Mouse (Mus musculus) erythroblast, adult 5-6 weeks (primary cell): ENCODE data around the gene Gfm1. TPM values are rescaled to one million over a fixed set of nuclear protein-coding genes. Genes with fewer than 3 reads are reported as not detected.

Experiments
- ATAC-seq: replicated peaks from 2 replicates; pipeline ENCODE4 v1.8.0; 2016; ENCODE audit warnings: moderate number of reproducible peaks, mild to moderate bottlenecking, moderate TSS enrichment, inconsistent platforms; ENCODE audit not compliant: poor library complexity, low FRiP score, severe bottlenecking
- total RNA-seq, 2 experiments: library from RNA; stranded (forward) in 1 of 2; stranded (reverse) in 1 of 2; fragments of 150-400 nt in 1 of 2; fragments of 200-764, 138-1000 nt in 1 of 2; gene quantifications; 2 replicates each; pipeline versions ENCODE4 v1.2.3 to v1.2.4; 2015 to 2017; ENCODE audit warnings: low replicate concordance in 2 of 2

Gfm1 gene
- total RNA-seq, 2 experiments from 2014 or later: 11.9 to 20.4 TPM

DNA sequence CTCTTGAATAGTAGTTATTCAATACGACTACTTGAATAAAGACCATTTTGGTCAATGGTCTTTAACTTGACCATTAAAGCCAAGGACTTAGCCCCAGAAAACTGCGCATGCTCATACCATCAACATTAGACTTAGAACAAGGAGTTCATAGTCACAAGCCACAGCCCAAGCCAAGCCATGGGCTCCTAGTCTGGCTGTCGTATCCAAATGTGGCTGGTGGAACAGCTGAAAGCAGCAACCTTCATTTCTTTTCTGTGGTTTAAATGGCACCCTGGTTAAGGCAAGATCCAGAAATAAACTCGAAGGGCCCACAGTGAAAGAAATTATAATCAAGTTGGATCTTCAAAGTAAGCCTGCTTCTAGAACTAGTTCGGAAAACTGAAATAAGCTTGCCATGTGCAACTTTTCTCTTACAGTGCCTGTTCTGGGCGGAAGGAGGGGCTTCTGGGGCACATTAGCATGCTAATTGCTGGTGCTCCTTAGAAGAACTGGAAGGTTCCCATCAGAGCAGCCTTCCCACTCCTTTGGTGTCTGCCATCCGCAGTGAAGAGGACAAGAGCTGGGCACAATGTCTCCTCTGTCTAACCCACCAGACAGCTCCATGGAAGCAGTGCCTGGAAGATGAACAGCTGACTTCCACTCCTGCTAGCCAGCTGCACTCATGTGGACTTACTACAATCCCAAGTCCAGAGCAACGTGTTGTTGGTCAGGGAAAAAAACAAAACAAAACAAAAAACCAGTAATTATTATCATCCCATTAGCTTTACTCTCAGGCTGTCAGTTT, 62.4 kb downstream of the Gfm1 start:
- no peak for ATAC-seq

DNA sequence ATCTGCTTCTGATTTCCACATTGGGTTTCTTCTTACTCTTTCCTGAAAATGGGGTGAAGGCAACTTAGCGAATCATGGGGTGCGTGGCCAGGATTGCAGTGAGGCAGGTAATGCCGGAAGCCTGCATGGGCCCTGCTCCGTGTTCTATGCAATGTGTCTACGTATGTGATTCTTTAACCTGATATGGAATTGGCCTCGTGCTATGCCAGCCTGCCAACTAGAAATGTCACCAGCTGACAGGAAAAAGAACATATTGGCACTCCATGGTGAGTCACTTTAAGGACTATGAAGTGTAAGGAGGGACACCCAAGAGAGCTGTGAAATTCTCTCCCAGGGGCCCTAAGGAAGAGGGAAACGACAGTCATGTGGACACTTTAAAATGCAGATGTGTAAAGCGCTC, 63.2 kb downstream of the Gfm1 start:
- ATAC-seq: no peak

DNA sequence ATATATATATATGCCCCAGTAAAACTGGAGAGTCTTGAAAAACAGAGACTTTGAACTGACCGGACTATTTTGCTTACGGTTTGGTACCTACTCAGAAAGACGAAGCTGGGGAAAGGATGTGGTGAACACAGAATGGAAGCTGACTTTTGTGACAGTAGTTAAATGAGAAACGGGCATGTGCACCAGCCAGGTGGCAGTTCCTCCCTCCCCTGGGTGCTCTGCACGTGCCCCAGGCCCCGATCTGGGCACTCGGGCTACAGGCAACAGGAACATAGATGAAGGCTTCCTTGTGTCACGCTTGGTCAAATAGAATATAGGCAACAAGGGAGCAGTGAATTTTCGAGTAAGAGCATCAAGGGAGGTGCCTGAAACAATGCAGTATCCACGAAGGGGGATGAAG, 66.4 kb downstream of the Gfm1 start:
- no peak for ATAC-seq

DNA sequence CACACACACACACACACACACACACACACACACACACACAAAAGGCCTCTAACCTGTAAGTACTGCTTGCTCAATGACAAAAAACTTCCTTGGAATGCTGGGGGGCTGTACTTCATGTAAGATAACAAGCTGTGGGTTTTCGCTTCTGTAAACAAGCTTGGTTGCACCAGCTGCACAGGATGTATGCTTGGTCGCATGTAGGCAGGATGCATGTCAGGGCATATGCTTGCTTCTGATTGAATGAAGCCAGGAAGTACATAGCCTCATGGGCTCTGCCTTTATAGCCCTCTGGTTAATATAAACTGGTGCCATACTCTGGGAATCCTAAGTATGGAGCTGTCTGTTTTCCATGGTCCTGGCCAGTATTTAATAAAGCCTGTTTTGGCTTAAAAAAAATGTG, 68.1 kb downstream of the Gfm1 start:
- ATAC-seq: no peak

DNA sequence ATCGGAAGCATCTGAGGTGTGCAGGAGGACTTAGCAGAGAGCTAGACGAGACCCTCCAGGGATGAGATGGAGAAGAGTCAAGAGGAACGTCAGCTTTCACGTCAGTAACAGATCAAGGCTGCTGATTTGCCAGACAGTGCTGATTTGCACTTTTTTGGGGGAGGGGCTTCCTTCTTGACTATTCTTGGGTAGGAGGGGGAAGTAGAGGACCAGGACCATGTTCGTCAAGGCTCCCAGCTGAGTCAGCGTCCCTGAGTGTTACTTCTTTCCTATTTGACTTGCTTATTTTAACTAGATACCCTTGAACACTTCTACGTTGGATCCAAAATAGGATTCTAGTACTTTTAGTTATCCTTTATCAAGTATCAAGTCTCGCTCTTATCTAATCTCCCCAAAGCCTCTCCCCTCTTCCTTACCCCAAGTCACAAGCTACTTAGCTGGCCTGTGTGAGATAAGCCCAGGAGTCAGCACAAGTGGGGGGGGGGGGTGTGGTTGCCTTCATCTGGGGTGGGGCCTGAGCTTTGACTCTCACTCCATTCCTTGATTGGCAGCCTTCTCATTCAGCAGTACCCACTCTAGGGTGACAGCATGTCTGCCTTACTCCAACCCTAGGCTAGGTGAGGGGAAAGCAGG, 69.0 kb downstream of the Gfm1 start:
- no peak for ATAC-seq

DNA sequence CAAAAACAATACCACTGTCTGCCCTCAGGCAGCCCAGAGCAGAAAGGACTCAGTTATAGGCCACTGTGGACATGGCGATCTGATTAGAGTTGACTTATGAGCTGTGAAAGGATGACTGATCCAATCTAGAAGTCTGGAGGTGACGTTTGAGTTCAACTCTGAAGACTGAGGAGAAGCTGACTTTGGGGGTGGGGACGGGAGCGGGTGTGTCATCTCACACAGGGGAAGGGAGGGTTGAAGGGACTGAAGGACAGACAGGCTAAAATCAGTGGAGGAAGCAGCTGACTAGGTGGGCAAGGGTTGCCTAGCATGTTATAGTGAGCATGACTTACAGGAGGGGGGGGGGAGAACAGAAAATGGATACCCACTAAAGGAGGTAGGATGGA, 69.5 kb downstream of the Gfm1 start:
- ATAC-seq: no peak

DNA sequence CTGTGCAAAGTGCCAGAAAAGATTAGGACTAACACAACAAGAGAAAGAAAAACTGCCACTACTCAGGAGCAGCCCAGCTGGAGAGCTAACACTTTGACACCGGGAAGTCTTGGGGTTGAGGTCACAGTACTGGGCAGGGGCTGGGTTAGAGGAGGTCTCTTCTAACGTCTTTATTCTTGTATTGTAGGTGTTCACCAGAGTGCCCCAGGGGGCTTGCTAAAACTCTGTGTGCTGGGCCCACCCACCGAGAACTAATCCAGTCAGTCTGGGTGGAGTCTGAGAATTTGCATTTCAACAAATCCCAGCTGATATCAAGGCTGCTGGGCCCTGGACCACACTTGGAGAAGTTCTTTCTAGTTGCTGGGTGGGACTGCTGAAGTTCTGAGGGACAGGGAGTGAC, 74.0 kb downstream of the Gfm1 start:
- no peak for ATAC-seq

DNA sequence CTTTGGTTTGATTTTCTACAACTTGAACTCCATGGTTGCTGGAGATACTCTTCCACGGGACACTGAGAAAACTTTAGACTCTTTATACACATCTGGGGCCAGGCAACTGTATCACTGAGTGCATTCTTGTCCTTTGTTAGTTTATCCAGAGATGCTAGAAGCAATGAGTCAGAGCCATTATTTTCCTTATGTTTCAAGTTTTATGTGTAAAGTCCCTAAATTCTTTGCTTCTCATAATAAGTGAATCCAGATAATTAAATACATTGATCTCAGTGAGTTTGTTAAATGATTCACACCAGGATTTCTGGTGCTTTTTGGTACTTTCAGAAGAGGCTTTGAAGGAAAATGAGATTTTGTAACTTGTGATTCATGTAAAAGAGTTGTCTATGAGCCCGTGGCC, 75.4 kb downstream of the Gfm1 start:
- no peak for ATAC-seq

DNA sequence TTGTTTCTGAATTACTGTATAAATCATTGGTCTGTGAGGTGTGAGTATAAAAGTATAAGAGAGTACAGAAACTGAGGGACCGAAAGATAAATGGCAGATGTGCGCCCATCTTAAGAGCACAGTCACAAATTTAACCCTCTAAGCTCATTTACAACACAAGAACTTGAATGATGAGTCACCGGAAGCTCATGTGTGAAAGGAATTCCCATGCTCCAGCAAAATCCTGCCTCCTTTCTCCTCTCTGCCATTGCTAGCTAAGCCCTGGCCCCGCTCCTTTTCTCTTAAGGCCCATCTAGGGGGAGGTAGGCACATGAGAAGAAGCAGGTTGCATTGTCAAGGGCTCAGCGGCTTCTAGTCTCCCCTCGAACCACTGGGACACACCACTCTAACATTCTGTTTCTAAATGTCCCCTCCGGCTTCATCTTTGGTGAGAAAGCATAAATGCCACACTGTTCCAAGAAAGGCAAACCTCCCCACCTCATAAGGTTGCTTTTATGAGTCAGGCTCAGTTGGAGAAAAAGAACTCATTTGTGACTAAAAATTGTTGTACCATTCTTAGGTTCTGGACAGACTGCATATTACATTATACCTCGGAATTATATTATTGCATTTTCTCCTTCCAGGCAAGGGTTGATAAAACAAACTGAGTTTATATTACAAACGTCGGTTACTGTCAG, 78.5 kb downstream of the Gfm1 start:
- no peak for ATAC-seq

DNA sequence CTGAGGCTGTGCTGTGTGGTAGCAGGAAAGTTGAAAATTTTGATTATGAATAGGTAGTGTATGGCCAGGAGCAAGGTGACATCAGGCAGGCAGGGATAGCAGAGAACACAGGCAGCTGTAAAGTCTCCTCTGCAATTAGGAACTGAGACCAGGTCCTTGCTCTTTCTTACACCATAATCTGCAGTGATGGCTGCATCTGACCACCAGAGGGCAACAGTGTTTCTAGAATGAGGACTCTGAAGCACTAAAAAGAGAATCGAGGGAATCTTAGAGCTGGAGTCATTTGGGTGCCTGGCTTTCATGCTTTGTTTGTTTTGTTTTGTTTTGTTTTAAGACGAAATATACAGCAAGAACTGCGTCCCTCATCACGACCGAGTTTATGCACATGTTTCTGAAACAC, 82.9 kb downstream of the Gfm1 start:
- ATAC-seq: peak; percentile 85

DNA sequence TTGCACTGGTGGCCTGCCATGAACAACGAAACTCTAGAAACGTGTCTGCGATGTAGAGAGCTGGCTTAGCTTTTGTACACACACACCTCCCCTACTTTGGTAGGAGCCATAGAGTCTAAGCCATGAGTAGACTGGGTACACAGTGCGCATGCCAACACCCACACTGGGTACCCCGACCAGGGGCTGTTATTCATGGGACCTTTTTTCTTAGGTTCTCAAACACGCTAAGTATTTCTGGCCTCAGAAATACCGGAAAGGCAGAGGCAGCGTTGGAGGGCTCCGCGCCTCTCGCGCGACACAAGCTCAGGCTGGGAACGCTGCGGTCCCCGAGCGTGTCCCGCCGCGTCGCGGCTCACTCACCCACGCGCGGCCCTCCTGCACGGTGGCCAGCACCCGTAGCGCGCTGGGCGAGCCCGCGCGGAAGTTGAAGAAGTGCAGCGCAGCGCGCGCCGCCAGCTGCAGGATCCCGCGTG, 84.9 kb downstream of the Gfm1 start:
- no peak for ATAC-seq

DNA sequence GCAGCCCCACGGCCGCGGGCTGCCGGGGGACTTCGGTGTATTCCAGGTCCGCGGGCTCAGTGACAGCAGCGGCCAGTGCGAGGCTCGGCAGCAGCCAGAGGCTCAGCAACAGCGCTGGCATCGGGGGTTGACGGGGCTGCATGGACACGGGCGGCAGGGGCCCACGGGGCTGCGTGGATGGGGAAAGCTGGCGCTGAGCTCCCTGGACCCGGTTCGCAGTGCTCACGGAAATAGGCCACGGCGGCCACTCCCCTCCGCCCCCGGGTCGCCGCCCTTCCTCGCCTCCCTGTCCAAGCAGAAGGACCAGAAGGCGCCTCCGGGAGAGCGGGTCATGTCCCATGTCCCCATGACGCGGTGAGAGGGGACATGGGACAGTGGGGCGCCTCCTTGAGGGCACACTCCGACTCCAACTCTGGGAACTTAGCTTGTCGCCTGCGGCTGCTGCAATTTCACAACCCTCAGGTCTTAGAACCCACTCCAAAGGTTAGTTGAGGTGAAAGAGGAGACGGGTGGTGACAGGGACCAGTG, 85.4 kb downstream of the Gfm1 start, which contains the start of gene Rarres1:
Gene Rarres1 (minus strand): TSS at position 250 of the 528 bp plus-strand sequence.
- no peak for ATAC-seq

DNA sequence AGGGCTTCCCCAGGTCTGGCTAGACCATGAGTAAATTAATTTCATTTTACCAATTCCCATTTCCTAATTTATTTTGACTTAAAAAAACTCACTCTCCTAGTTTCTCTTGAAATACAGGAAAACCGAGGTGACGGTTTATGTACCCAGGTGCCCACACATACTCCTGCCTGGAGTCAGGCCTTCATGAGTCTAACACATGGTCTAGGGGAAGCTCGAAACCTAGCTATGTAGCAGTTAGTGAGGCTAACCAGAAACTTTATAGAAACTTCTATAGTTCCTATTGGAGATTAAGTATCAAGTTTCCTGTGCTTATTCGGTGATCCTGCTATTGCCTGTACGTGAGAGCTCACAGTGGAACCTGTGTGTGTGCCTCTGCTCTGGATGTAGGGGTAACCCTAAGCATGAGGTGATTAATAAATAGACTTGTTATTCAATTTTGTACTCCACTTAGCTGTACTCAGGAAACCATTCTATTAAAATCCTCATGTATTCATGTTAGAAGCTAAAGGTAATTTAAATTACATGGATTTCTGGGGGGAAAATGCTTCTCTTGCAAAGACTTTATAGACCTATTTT, 90.8 kb downstream of the Gfm1 start:
- no peak for ATAC-seq

DNA sequence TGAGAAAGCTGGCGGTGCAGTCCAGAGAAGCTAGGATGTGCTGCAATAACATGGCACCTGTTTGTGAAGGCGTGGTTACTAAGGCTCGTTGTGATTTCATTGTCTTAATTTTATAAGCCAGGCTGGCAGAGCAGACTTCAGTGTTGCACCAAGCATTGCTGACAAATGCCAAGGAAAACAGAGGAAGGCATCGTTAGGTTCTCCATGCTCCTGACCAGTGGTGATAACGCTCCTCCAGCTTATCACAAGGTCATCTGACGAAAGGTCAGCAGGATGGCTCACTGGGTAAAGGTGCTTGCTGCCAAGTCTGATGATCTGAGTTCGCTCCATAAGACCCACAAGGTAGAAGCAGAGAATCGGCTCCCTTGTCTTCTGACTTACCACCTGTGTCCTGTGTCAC, 92.8 kb downstream of the Gfm1 start:
- no peak for ATAC-seq

DNA sequence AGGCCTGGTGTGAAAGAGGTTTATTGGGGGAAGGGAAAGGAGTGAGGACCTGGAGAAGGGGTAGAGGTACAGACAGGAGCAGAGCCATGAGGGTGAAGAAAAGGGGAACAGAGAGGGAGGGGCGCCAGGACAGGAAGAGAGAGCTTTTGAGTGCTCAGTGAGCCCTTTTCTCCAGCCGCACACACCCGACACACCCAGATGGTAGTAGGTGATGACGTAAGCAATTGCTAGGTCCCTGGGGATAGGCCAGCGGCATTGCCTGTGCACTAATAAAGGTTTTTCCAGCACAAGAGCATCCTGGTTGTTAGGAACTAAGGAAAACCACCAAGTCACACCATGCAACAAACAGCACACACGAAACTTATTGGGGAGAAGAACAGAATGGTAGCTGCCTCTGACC, 94.9 kb downstream of the Gfm1 start:
- no peak for ATAC-seq

Other genes starting within 250 kb of the Gfm1 start
- not detected in 2 replicates for gene Mlf1, start 56.0 kb upstream of the Gfm1 start, total RNA-seq (2015; ENCODE audit: low replicate concordance)
- gene Mlf1, start 56.0 kb upstream of the Gfm1 start, total RNA-seq (2017; ENCODE audit: low replicate concordance): not detected in 2 replicates
- gene Gm17402, start 54.9 kb upstream of the Gfm1 start, total RNA-seq (2015; ENCODE audit: low replicate concordance): not detected in 2 replicates
- not detected in 2 replicates for gene Gm17402, start 54.9 kb upstream of the Gfm1 start, total RNA-seq (2017; ENCODE audit: low replicate concordance)
- 9.0 and 15.4 TPM in 2 replicates for gene Lxn, start 33.8 kb downstream of the Gfm1 start, total RNA-seq (2015; ENCODE audit: low replicate concordance)
- 1.4 and 6.6 TPM in 2 replicates for gene Lxn, start 33.8 kb downstream of the Gfm1 start, total RNA-seq (2017; ENCODE audit: low replicate concordance)
- not detected in 2 replicates for gene Rarres1, start 85.4 kb downstream of the Gfm1 start, total RNA-seq (2015; ENCODE audit: low replicate concordance)
- gene Rarres1, start 85.4 kb downstream of the Gfm1 start, total RNA-seq (2017; ENCODE audit: low replicate concordance): not detected in 2 replicates
- gene Mfsd1, start 152.6 kb downstream of the Gfm1 start, total RNA-seq (2015; ENCODE audit: low replicate concordance): 21.3 and 27.0 TPM in 2 replicates
- 44.9 and 55.2 TPM in 2 replicates for gene Mfsd1, start 152.6 kb downstream of the Gfm1 start, total RNA-seq (2017; ENCODE audit: low replicate concordance)